Mouse (Mus musculus): ENCODE measurements around the gene Cryl1. TPM values are rescaled to one million over a fixed set of nuclear protein-coding genes. Genes with fewer than 3 reads are reported as not detected.

Cryl1 gene
- polyA plus RNA-seq, 1 experiment from 2014 or later, result 9.2 TPM

- 88% methylated on average over 5 of the region's 5 CpGs for WGBS
- Histone ChIP-seq H3K27me3 (replicated peaks; ENCODE audit: low read depth, poor library complexity, severe bottlenecking) (no peaks in the 10 kb centered on the region), H3K27ac (replicated peaks) (no peak overlapping the region), H3K36me3 (replicated peaks) (no peaks in the 10 kb centered on the region), H3K9me3 (no peaks in the 10 kb centered on the region), H3K4me3 (no peak overlapping the region), H3K4me1 (peaks cover 21% of the 10 kb centered on the region; the same call in 1 of the 2 replicates)
- no peak for DNase-seq (ENCODE audit: low spot score)
These were observed 155.4 kb downstream of the Cryl1 start for GRCm38 (mm10) chr14:57242978-57243377.

DNA sequence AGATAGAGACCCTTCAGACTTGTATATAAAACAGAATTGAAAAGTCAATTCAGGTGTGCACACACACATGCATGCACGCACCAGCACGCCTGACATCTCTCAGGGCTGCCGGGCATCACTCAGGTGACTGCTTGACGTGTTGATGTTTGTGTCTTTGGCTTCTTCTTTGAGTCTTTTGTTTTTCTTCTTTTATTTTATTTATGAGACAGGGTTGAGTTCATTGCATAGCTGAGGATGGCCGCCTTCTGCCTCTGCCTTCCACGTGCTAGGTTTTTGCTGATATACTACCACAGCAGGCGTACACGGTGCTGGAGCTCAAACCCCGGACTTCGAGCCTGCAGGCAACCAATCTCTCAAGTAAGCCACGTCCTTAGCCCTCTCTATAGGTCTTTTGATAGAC lies 163.1 kb downstream of the Cryl1 start:
- Histone ChIP-seq H3K4me3 (no peak overlapping the region), H3K27me3 (replicated peaks; ENCODE audit: low read depth, poor library complexity, severe bottlenecking) (no peaks in the 10 kb centered on the region), H3K36me3 (replicated peaks) (no peaks in the 10 kb centered on the region), H3K4me1 (peaks cover 32% of the 10 kb centered on the region), H3K9me3 (no peaks in the 10 kb centered on the region), H3K27ac (replicated peaks) (no peak overlapping the region)
- WGBS, result 79% methylated on average over 11 of the region's 11 CpGs
- DNase-seq (ENCODE audit: low spot score), result no peak

- H3K27ac ChIP-seq (replicated peaks), result peak overlapping the region; percentile 54; the same call in 1 of the 2 replicates
- H3K36me3 ChIP-seq (replicated peaks), result no peaks in the 10 kb centered on the region
- DNase-seq (ENCODE audit: low spot score), result peak; percentile 22
- H3K27me3 ChIP-seq (replicated peaks; ENCODE audit: low read depth, poor library complexity, severe bottlenecking), result no peaks in the 10 kb centered on the region
- no peaks in the 10 kb centered on the region for H3K9me3 ChIP-seq
- WGBS, result 6% methylated on average over 4 of the region's 4 CpGs
- H3K4me1 ChIP-seq, result peaks cover 34% of the 10 kb centered on the region
- no peak overlapping the region for H3K4me3 ChIP-seq
These were observed 163.6 kb downstream of the Cryl1 start for GRCm38 (mm10) chr14:57234711-57235110.

DNA sequence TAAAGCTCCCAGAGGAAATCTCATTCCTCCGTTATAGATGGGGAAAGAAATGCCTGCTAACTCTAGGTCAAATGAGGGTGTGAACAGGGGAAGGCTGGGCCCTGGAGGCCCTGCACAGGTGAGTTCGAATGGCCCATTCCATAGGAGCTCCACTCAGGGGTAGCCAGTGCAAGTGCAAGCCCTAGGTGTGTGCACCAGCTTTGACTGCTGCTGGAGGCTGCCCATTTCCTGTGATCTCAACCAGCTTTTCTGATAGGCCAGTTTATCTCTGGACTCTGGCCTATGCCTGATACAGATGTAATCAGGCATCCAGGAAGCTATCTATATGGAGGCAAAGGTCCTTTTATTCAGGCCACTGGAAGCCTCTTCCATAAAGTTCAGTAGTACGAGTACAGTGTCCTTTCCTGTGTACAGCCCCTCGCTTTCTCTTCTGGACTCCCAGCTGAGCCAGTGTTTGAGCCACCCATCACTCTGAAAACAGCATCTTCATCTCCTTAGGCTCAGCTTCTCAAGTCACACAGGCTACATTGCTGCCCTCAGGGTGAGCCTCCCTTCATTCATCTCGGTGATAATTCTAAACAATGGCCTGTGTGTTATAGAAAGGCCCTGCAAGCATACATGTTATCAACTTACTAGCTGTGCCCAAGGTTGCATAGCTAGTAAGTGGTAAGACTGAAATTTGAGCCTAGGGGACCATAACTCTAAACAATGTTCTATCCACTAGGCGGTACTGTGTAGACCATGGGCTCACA lies 167.9 kb downstream of the Cryl1 start:
- H3K36me3 ChIP-seq (replicated peaks), result no peaks in the 10 kb centered on the region
- 70% methylated on average over 6 of the region's 6 CpGs for WGBS
- no peaks in the 10 kb centered on the region for H3K9me3 ChIP-seq
- DNase-seq (ENCODE audit: low spot score), result no peak
- peaks cover 17% of the 10 kb centered on the region for H3K4me1 ChIP-seq
- no peak overlapping the region for H3K27ac ChIP-seq (replicated peaks)
- no peaks in the 10 kb centered on the region for H3K27me3 ChIP-seq (replicated peaks; ENCODE audit: low read depth, poor library complexity, severe bottlenecking)
- no peak overlapping the region for H3K4me3 ChIP-seq

Other genes starting within 250 kb of the Cryl1 start
- gene Ift88, start 25.5 kb upstream of the Cryl1 start, polyA plus RNA-seq (2016; fragmentation: Nextera tagmentation; extraction: Ambion mirVana), result 12.3 and 13.4 TPM in 2 replicates
- gene Il17d, start 126.2 kb upstream of the Cryl1 start, polyA plus RNA-seq (2016; fragmentation: Nextera tagmentation; extraction: Ambion mirVana), result 0.77 and 0.91 TPM in 2 replicates
- 107 and 112 TPM in 2 replicates for gene Eef1akmt1, start 173.1 kb upstream of the Cryl1 start, polyA plus RNA-seq (2016; fragmentation: Nextera tagmentation; extraction: Ambion mirVana)